Mouse (Mus musculus) G1E (cell line): Measurements from ENCODE around the gene Retreg3.

Source experiments
- CTCF ChIP-seq: IDR thresholded peaks from 2 replicates; pipeline ENCODE4 v1.5.1; 2012; ENCODE audit warnings: low read depth, low read length, inconsistent platforms, mixed read lengths
- GATA2 ChIP-seq: IDR thresholded peaks from 2 replicates; pipeline ENCODE4 v1.6.1; 2012; ENCODE audit warnings: low read depth, low read length, inconsistent platforms, borderline replicate concordance

DNA sequence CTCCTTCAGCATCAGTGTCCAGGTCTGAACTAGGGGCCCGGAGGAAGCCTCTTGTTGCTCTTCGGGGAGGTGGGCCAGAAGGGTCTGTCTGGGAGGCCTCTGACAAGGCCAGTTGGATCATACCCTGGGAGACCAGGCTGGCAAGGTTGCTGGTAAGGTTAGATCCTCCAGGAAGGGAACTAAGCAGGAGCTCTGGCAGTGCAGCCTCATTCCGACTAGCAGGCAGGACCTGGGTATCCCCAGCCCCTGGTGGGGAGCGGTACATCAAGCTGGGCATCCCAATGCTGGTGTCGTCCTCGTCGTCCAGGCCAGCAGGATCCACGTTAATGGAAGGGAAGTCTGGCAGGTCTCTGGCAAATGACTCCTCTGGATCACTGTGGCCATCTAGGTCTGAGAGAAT is 21.5 kb downstream of the Retreg3 start:
- TF ChIP-seq CTCF (no peak), GATA2 (no peak)
